Mouse (Mus musculus) lung, embryonic 14.5 days (tissue): ENCODE measurements around the gene Gpank1. TPM values are rescaled to one million over a fixed set of nuclear protein-coding genes. Genes with fewer than 3 reads are reported as not detected.

ENCODE experiments used
- ATAC-seq: fragments of 200-750 bp; cut with Nextera tagmentation; 2 replicates; pipeline ENCODE4 v1.8.0; 2017; ENCODE audit warnings: mild to moderate bottlenecking, moderate TSS enrichment, moderate library complexity; ENCODE audit not compliant: insufficient read depth
- DNase-seq: peaks from one replicate; pipeline ENCODE4 v3.0.0-alpha.2; 2015
- H3K27ac ChIP-seq: fragments of 300-500 bp; sonication (generic); 2 replicates; pipeline ENCODE4 v1.5.1; 2014; ENCODE audit warnings: low read depth, mild to moderate bottlenecking, moderate library complexity
- H3K27me3 ChIP-seq: fragments of 300-500 bp; sonication (generic); 2 replicates; pipeline ENCODE4 v1.6.1; 2014; ENCODE audit warnings: low read length, control low read depth; ENCODE audit not compliant: insufficient read depth
- H3K36me3 ChIP-seq: fragments of 300-500 bp; sonication (generic); 2 replicates; pipeline ENCODE4 v1.6.1; 2014; ENCODE audit warnings: control low read depth; ENCODE audit not compliant: insufficient read depth
- H3K4me1 ChIP-seq: fragments of 300-500 bp; sonication (generic); 2 replicates; pipeline ENCODE4 v1.6.1; 2014; ENCODE audit warnings: antibody characterized with exemption, control low read depth; ENCODE audit not compliant: insufficient read depth
- H3K4me2 ChIP-seq: fragments of 300-500 bp; sonication (generic); 2 replicates; pipeline ENCODE4 v1.6.1; 2014; ENCODE audit warnings: mild to moderate bottlenecking
- H3K4me3 ChIP-seq: fragments of 300-500 bp; sonication (generic); 2 replicates; pipeline ENCODE4 v1.5.1; 2014; ENCODE audit warnings: low read depth, low read length
- H3K9ac ChIP-seq: fragments of 300-500 bp; sonication (generic); 2 replicates; pipeline ENCODE4 v1.6.1; 2014
- H3K9me3 ChIP-seq: fragments of 300-500 bp; sonication (generic); 2 replicates; pipeline ENCODE4 v1.6.1; 2016; ENCODE audit warnings: low read depth, low read length, control low read depth
- CTCF ChIP-seq: IDR thresholded peaks from 2 replicates; pipeline ENCODE4 v1.5.1; 2016; ENCODE audit warnings: antibody characterized with exemption, low read depth
- WGBS: fragments of 180-500 bp; shearing (Covaris S2); extraction: QIAGEN DNeasy Blood & Tissue Kit; methylation state at CpG from one replicate; pipeline ENCODE4 v1.1.7; 2014; 5-methylcytosine and 5-hydroxymethylcytosine counted together
- polyA plus RNA-seq: library from polyadenylated mRNA; unstranded; fragments of >200 nt; fragmentation: Nextera tagmentation; extraction: Ambion mirVana; gene quantifications from 2 replicates; pipeline ENCODE4 v1.2.1, GENCODE M21; 2014

Gpank1 gene
- polyA plus RNA-seq, 1 experiment from 2014 or later, result 19.0 TPM

DNA sequence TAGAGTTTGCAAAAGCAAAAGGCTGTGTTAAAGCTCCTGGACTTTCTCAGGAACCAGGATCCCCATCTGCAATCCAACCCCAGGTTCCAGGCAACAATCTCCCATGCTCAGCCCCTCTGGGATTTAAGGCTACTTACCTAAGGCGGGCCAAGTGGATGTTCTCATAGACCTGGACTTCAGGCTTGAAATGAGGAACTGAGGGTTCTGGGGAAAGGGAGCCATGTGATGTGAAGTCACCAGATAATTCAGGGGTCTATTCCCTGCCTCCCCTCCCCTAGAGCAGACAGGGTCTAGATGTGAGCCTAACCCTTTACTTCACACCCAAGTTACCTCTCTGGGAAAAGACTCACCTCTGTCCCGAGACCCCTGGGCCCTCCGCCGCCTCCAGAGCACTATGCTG lies 40.5 kb upstream of the Gpank1 start:
- Histone ChIP-seq H3K36me3 (no peaks in the 10 kb centered on the region), H3K9ac (no peak overlapping the region), H3K9me3 (no peaks in the 10 kb centered on the region), H3K27me3 (no peaks in the 10 kb centered on the region), H3K4me3 (no peak overlapping the region), H3K27ac (no peak overlapping the region), H3K4me2 (no peak overlapping the region), H3K4me1 (0 out of 2 replicates have a peak, but pooled peaks cover 4% of the 10 kb centered on the region)
- 84% methylated on average over 4 of the region's 4 CpGs for WGBS
- no peak for TF ChIP-seq CTCF
- ATAC-seq, result no peak
- DNase-seq, result no peak

DNA sequence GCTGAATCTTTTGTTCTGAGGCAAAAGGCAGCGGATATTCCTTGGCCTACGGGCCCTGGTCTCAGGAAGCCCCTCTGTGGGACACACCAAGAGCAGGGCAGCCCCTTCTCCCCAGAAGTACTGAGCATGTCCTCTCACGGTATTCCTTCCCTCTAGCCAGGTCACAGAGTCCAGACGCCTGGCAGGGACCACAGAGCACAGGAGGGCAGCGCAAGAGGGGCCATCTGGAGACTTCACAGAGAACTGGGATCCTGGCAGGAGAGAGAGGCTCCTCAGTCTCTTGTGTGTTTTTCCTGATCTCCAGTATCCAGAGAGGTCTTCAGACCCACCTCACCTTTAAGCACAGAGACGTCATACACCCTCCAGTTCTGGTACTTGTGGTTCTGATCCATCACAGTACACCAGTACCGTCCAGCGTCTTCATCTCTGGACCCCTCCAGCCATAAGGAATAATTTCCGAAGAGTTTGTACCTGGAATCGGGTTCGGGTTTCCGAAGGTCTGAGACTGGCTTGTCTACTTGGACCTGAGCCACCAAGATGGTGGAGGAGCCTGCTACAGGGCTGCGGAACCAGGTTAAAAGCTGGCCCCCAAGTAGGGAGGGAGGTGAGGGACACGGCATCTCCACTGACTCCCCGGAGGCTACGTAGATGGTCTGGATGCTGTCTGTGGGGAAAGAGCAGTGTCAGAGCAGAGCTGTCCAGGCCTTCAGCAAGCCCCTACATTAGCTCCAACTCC lies 38.2 kb upstream of the Gpank1 start:
- Histone ChIP-seq H3K9ac (no peak overlapping the region), H3K4me3 (no peak overlapping the region), H3K4me2 (no peak overlapping the region), H3K9me3 (no peaks in the 10 kb centered on the region), H3K27ac (no peak overlapping the region), H3K27me3 (no peaks in the 10 kb centered on the region), H3K36me3 (no peaks in the 10 kb centered on the region), H3K4me1 (no peaks in the 10 kb centered on the region)
- DNase-seq, result no peak
- ATAC-seq, result no peak
- no peak for TF ChIP-seq CTCF
- 79% methylated on average over 16 of the region's 16 CpGs for WGBS

DNA sequence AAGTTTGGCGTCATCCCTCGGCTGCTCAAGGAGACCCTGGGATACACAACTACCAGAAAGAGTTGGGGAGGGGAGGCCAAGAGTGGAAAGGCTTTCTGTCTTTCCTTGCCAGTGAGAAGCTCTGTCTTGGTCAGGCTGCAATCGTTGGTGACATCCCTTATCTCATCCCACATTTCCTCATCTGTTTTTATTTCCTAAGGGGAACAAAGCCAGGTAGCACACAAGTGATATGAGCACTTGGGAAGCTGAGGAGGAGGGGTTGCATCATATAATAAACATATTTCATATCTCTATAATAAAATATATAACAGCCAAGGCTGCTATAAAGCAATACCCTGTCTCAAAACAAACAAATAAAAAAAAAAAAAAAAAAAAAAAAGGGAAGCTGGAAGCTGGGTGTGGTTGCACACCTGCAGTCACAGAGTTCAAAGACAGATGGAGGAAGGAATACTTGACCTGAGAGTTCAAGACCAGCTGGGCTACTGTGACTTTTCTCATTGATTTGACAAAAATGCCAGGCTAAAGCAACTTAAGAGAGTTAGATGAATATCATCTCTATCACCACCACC lies 37.2 kb upstream of the Gpank1 start:
- no peak overlapping the region for H3K9ac ChIP-seq
- 64% methylated on average over 3 of the region's 3 CpGs for WGBS
- no peak for ATAC-seq
- no peak overlapping the region for H3K4me3 ChIP-seq
- no peaks in the 10 kb centered on the region for H3K4me1 ChIP-seq
- H3K27me3 ChIP-seq, result no peaks in the 10 kb centered on the region
- no peak overlapping the region for H3K27ac ChIP-seq
- H3K9me3 ChIP-seq, result no peaks in the 10 kb centered on the region
- no peaks in the 10 kb centered on the region for H3K36me3 ChIP-seq
- no peak overlapping the region for H3K4me2 ChIP-seq
- DNase-seq, result no peak
- TF ChIP-seq CTCF, result no peak

DNA sequence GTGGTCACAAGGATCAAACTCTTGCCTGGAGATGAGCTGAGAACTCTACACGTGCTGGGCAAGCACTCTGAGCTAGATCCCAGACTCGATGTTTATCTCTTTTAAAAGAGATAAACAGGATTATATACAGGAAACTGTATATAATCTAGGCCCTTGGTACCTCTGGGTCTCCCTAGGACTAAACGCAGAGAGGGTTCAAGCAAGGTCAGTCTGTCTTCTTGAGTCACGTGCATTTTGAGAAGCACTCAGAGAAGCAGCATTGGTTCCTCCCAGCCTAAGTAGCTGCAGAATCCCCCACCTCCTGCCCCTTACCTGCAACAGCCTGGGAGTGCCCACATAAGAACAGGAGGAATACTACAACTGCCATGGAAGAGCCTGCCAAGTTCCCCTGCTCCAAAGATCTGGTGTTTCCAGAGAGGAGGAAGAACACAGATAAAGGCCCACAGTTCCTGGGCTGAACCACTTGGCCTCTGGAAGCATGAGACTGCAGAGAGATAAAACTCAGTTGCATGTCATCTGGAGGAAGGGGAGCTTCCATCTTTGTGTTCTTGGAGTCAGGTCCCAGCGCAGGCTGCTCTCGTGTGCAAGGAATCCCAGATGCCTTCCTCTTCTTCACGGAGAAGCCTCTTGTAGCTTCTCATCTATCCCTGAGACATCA lies 35.9 kb upstream of the Gpank1 start, which contains the start of gene Ly6g6f:
Gene Ly6g6f, minus strand, starts transcription at position 403 of the 658 bp plus-strand sequence.
- ATAC-seq (no peak), DNase-seq (no peak)
- no peak within 1 kb of the TSS for H3K4me3 ChIP-seq
- no peak within 1 kb of the TSS for H3K27ac ChIP-seq
- H3K4me1 ChIP-seq, result peaks cover 5% of the 10 kb centered on the region
- TF ChIP-seq CTCF, result no peak
- no peak within 1 kb of the TSS for H3K4me2 ChIP-seq
- H3K36me3 ChIP-seq, result no peaks in the 10 kb centered on the region
- 58% methylated on average over 7 of the region's 7 CpGs for WGBS
- no peaks in the 10 kb centered on the region for H3K27me3 ChIP-seq
- no peaks in the 10 kb centered on the region for H3K9me3 ChIP-seq
- no peak within 1 kb of the TSS for H3K9ac ChIP-seq

DNA sequence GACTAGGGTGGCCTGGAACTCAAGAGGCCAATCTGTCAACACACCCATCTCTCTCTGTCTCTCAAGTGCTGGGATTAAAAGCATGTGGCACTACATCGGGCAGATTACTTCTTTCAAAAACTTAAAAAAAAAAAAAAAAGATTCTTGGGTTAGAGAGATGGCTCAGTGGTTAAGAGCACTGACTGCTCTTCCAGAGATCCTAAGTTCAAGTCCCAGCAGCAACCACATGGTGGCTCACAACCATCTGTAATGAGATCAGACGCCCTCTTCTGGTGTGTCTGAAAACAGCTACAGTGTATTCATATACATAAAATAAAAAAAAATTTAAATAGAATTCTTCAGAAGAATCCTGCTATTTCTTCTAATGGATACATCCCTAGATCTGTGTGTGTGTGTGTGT lies 33.1 kb upstream of the Gpank1 start:
- H3K36me3 ChIP-seq, result peaks cover 16% of the 10 kb centered on the region
- no peak overlapping the region for H3K27ac ChIP-seq
- H3K27me3 ChIP-seq, result no peaks in the 10 kb centered on the region
- 37% methylated on average over 2 of the region's 2 CpGs for WGBS
- H3K4me2 ChIP-seq, result no peak overlapping the region
- peak; percentile 57 for TF ChIP-seq CTCF
- H3K4me1 ChIP-seq, result peaks cover 7% of the 10 kb centered on the region
- no peaks in the 10 kb centered on the region for H3K9me3 ChIP-seq
- DNase-seq, result no peak
- H3K9ac ChIP-seq, result no peak overlapping the region
- H3K4me3 ChIP-seq, result no peak overlapping the region
- no peak for ATAC-seq

DNA sequence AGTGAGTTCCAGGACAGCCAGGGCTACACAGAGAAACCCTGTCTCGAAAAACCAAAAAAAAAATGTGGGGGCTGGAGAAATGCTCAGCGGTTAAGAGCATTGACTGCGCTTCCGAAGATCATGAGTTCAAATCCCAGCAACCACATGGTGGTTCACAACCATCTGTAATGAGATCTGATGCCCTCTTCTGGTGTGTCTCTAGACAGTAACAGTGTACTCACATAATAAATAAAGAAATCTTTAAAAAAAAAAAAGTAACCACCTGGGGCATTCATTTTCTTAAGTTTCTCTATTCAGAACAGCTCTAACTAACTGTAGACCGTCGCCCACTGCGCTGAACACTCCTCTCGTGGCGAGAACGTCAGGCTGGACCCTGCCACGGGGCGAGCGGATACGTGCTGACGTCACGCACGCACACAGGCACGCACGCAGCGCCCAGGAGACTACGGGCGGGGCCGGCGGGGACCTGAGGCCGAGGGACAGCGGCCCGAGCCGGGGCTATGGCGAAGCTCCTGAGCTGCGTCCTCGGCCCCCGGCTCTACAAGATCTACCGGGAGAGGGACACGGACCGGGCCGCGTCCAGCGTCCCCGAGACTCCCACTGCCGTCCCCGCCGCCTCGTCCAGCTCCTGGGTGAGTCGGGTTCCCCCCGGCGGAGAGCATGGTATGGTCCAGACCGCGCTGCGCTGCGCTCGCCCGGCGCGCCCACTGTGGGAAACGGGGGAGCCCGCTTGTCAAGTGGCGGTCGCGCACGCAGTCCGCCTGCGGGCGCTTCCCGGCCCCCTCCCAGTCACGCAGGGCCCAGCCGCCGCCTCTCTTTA lies 32.2 kb upstream of the Gpank1 start, which contains the start of gene Abhd16a:
Gene Abhd16a, plus strand, starts transcription at position 439 of the 820 bp plus-strand sequence.
- Histone ChIP-seq H3K4me3 (peak within 1 kb of the TSS; percentile 63), H3K4me1 (peaks cover 7% of the 10 kb centered on the region), H3K36me3 (peaks cover 23% of the 10 kb centered on the region), H3K9me3 (no peaks in the 10 kb centered on the region), H3K27me3 (no peaks in the 10 kb centered on the region), H3K4me2 (peak within 1 kb of the TSS; percentile 63), H3K27ac (peak within 1 kb of the TSS; percentile 96), H3K9ac (peak within 1 kb of the TSS; percentile 84)
- DNase-seq (peak; percentile 98), ATAC-seq (peak; percentile 99)
- TF ChIP-seq CTCF, result peak; percentile 5; the same call in 1 of the 2 replicates
- 3% methylated on average over 67 of the region's 67 CpGs for WGBS
